8 mouse cellular contexts compared by ENCODE assay signal in the genomic region with DNA sequence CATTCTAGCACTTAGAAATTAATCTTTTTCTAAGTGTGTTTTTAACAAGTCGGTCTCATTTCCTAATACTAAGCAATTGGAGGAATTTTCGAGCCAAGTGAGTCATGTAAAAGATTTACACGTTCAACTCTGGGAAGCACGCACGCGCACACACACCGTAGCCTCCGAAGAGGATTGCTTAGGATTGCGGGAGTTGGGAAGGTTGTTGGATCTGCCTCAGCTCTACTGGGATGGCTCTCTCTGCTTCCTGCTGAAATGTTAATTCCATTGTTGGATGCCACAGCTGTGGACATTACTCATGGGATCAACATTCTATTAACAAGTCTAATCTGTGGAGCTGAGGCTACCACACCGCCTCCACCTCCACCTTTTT. TPM values are rescaled to one million over a fixed set of nuclear protein-coding genes. Genes with fewer than 3 reads are reported as not detected.
DNase-seq lines count a peak whose midpoint lies in the region; ATAC-seq and TF ChIP-seq lines count a peak whose summit lies in the region.

No protein-coding gene starts in this region.

- no peak overlapping the region for H3K27ac ChIP-seq in cerebellum, adult 2 months (ENCODE audit: insufficient read depth, low read length)
- H3K27ac ChIP-seq in embryonic facial prominence, embryonic 14.5 days (replicated peaks; ENCODE audit: low read depth, low read length): no peak overlapping the region
- peak overlapping the region; percentile 95 for H3K27ac ChIP-seq in hindbrain, postnatal 0 days
- no peak overlapping the region for H3K27ac ChIP-seq in limb, embryonic 14.5 days (replicated peaks; ENCODE audit: low read depth, low read length)

- peak overlapping the region; percentile 95 for H3K4me2 ChIP-seq in embryonic facial prominence, embryonic 14.5 days (ENCODE audit: low read depth, low read length)
- peak overlapping the region; percentile 78 for H3K4me2 ChIP-seq in hindbrain, postnatal 0 days (ENCODE audit: low read depth, low read length)
- peak overlapping the region; percentile 89 for H3K4me2 ChIP-seq in limb, embryonic 14.5 days (replicated peaks; ENCODE audit: low read depth, low read length, severe bottlenecking)

- TF ChIP-seq CTCF in cerebellum, adult 2 months (IDR thresholded peaks at IDR 0.05; ENCODE audit: borderline replicate concordance, insufficient read depth, low read depth, low read length): no peak
- no peak for TF ChIP-seq CTCF in hindbrain, postnatal 0 days (IDR thresholded peaks at IDR 0.05; ENCODE audit: low read depth)

- H3K4me3 ChIP-seq in cerebellum, adult 2 months (replicated peaks; ENCODE audit: insufficient read depth, low read depth, low read length): peak overlapping the region; percentile 83
- peak overlapping the region; percentile 82 for H3K4me3 ChIP-seq in embryonic facial prominence, embryonic 14.5 days (ENCODE audit: low read depth, low read length)
- H3K4me3 ChIP-seq in hindbrain, postnatal 0 days (ENCODE audit: low read length): peak overlapping the region; percentile 96
- H3K4me3 ChIP-seq in limb, embryonic 14.5 days (replicated peaks; ENCODE audit: low read length): peak overlapping the region; percentile 83

- ATAC-seq in embryonic facial prominence, embryonic 14.5 days (ENCODE audit: low read depth): no peak
- ATAC-seq in hindbrain, postnatal 0 days: no peak
- ATAC-seq in limb, embryonic 14.5 days (ENCODE audit: low FRiP score, low read depth): no peak; the same call in 1 of the 2 replicates

- no peaks in the 10 kb centered on the region for H3K9me3 ChIP-seq in embryonic facial prominence, embryonic 14.5 days (ENCODE audit: control insufficient read depth, low read length)
- no peaks in the 10 kb centered on the region for H3K9me3 ChIP-seq in hindbrain, postnatal 0 days (ENCODE audit: low read length)
- no peaks in the 10 kb centered on the region for H3K9me3 ChIP-seq in limb, embryonic 14.5 days (ENCODE audit: control insufficient read depth, low read length)

- TF ChIP-seq POLR2A in cerebellum, adult 2 months (IDR thresholded peaks at IDR 0.05; ENCODE audit: borderline replicate concordance, insufficient read depth, low read length): no peak
- TF ChIP-seq POLR2A in limb, embryonic 14.5 days (IDR thresholded peaks at IDR 0.05; ENCODE audit: borderline replicate concordance, extremely low read depth, insufficient read depth, insufficient read length): no peak

- no peaks in the 10 kb centered on the region for H3K4me1 ChIP-seq in cerebellum, adult 2 months (ENCODE audit: control insufficient read depth, insufficient read depth, low read length)
- H3K4me1 ChIP-seq in embryonic facial prominence, embryonic 14.5 days (ENCODE audit: control insufficient read depth, insufficient read depth, low read length): peaks cover 5% of the 10 kb centered on the region
- peaks cover 10% of the 10 kb centered on the region for H3K4me1 ChIP-seq in hindbrain, postnatal 0 days (ENCODE audit: insufficient read depth, low read length)
- H3K4me1 ChIP-seq in limb, embryonic 14.5 days (ENCODE audit: control insufficient read depth, insufficient read depth, low read length): peaks cover 9% of the 10 kb centered on the region; the same call in 1 of the 2 replicates

- no peaks in the 10 kb centered on the region for H3K36me3 ChIP-seq in embryonic facial prominence, embryonic 14.5 days (ENCODE audit: control insufficient read depth, insufficient read depth, low read length)
- H3K36me3 ChIP-seq in hindbrain, postnatal 0 days (ENCODE audit: insufficient read depth, low read length): no peaks in the 10 kb centered on the region
- H3K36me3 ChIP-seq in limb, embryonic 14.5 days (ENCODE audit: control insufficient read depth, insufficient read depth, low read length): no peaks in the 10 kb centered on the region

- DNase-seq in cerebellum, adult 2 months: peak; percentile 38 to 45
- DNase-seq in cerebellum, postnatal 4 days (ENCODE audit: low spot score in 2 of 2): no peak
- peak; percentile 57 for DNase-seq in ES-CJ7 (ENCODE audit: low read depth, low spot score)
- DNase-seq in embryonic facial prominence, embryonic 14.5 days (ENCODE audit: low spot score): peak; percentile 68
- DNase-seq in hindbrain, postnatal 0 days (ENCODE audit: low spot score): peak; percentile 74
- DNase-seq in limb, embryonic 14.5 days (ENCODE audit: low spot score): peak; percentile 37
- peak; percentile 57 for DNase-seq in retina, embryonic 14.5 days (ENCODE audit: low spot score)
- no peak for DNase-seq in thymus, postnatal 4 days

- 8% methylated on average over 10 of the region's 10 CpGs for WGBS in cerebellum, adult 2 months
- 5% methylated on average over 10 of the region's 10 CpGs for WGBS in embryonic facial prominence, embryonic 14.5 days
- whole genome bisulfite sequencing in hindbrain, postnatal 0 days: 1% methylated on average over 10 of the region's 10 CpGs
- 6% methylated on average over 10 of the region's 10 CpGs for WGBS in limb, embryonic 14.5 days

- peak overlapping the region; percentile 79 for H3K9ac ChIP-seq in embryonic facial prominence, embryonic 14.5 days (ENCODE audit: low read depth, low read length)
- H3K9ac ChIP-seq in hindbrain, postnatal 0 days (replicated peaks; ENCODE audit: low read length): peak overlapping the region; percentile 91
- H3K9ac ChIP-seq in limb, embryonic 14.5 days (ENCODE audit: low read depth, low read length, severe bottlenecking): no peak overlapping the region; the same call in 1 of the 2 replicates

- H3K27me3 ChIP-seq in cerebellum, adult 2 months (ENCODE audit: control insufficient read depth, insufficient read depth, low read length): no peaks in the 10 kb centered on the region
- 0 out of 2 replicates have a peak, but pooled peaks cover 4% of the 10 kb centered on the region for H3K27me3 ChIP-seq in embryonic facial prominence, embryonic 14.5 days (replicated peaks; ENCODE audit: control insufficient read depth, insufficient read depth, low read length)
- H3K27me3 ChIP-seq in hindbrain, postnatal 0 days (ENCODE audit: insufficient read depth, low read length): no peaks in the 10 kb centered on the region
- no peaks in the 10 kb centered on the region for H3K27me3 ChIP-seq in limb, embryonic 14.5 days (ENCODE audit: control insufficient read depth, insufficient read depth, low read length)

RNA-seq across cellular contexts. Expression of gene Cxadr, which starts 1.4 kb away (rescaled TPM):
- 9.7 and 11.4 TPM in 2 replicates for polyA plus RNA-seq in cerebellum, adult 2 months (2012; rRNA removed)
- polyA plus RNA-seq in embryonic facial prominence, embryonic 14.5 days (2014; fragmentation: Nextera tagmentation; extraction: Ambion mirVana): 14.4 and 15.5 TPM in 2 replicates
- total RNA-seq in hindbrain, postnatal 0 days (2014; rRNA removed): 265 and 272 TPM in 2 replicates
- polyA plus RNA-seq in hindbrain, postnatal 0 days (2015; fragmentation: Nextera tagmentation; extraction: Ambion mirVana): 116 and 133 TPM in 2 replicates
- 10.5 and 11.6 TPM in 2 replicates for polyA plus RNA-seq in limb, embryonic 14.5 days (2012; rRNA removed)
- 11.5 and 13.4 TPM in 2 replicates for polyA plus RNA-seq in limb, embryonic 14.5 days (2014; fragmentation: Nextera tagmentation; extraction: Ambion mirVana)

Comparison
In these comparisons a context has a peak if more than half of its experiments do, and no peak if none do; other contexts are left out.
1. DNase-seq: peak in cerebellum, adult 2 months (2 of 2), ES-CJ7 (single experiment), embryonic facial prominence, embryonic 14.5 days (single experiment), hindbrain, postnatal 0 days (single experiment), limb, embryonic 14.5 days (single experiment) and retina, embryonic 14.5 days (single experiment); none in cerebellum, postnatal 4 days (0 of 2) and thymus, postnatal 4 days (single experiment).
2. Peak in every context shown above with its lines, with median percentiles within 50 percentile points of each other: H3K4me3 ChIP-seq and H3K4me2 ChIP-seq.